Mouse (Mus musculus) kidney, postnatal 0 days (tissue): ENCODE results near the gene Mylk. TPM values are rescaled to one million over a fixed set of nuclear protein-coding genes. Genes with fewer than 3 reads are reported as not detected.

Experiments
- ATAC-seq: fragments of 200-750 bp; cut with Nextera tagmentation; replicated peaks from 2 replicates; pipeline ENCODE4 v1.8.0; 2017; ENCODE audit warnings: low read depth, moderate number of reproducible peaks, moderate TSS enrichment, moderate library complexity; ENCODE audit not compliant: low FRiP score
- DNase-seq: peaks from one replicate; pipeline ENCODE4 v3.0.0-alpha.2; 2016; ENCODE audit warnings: low spot score
- H3K27ac ChIP-seq: fragments of 300-500 bp; sonication (generic); 2 replicates; pipeline ENCODE4 v1.5.1; 2014; ENCODE audit warnings: mild to moderate bottlenecking
- H3K27me3 ChIP-seq: fragments of 300-500 bp; sonication (generic); 2 replicates; pipeline ENCODE4 v1.6.1; 2014; ENCODE audit warnings: low read length, mixed read lengths; ENCODE audit not compliant: insufficient read depth
- H3K36me3 ChIP-seq: fragments of 300-500 bp; sonication (generic); 2 replicates; pipeline ENCODE4 v1.6.1; 2014; ENCODE audit warnings: low read length, mixed read lengths; ENCODE audit not compliant: insufficient read depth
- H3K4me1 ChIP-seq: fragments of 300-500 bp; sonication (generic); replicated peaks from 2 replicates; pipeline ENCODE4 v1.6.1; 2014; ENCODE audit warnings: antibody characterized with exemption, low read length, mixed read lengths; ENCODE audit not compliant: insufficient read depth
- H3K4me2 ChIP-seq: fragments of 300-500 bp; sonication (generic); 2 replicates; pipeline ENCODE4 v1.6.1; 2014; ENCODE audit warnings: mild to moderate bottlenecking, low read length, moderate library complexity, mixed read lengths
- H3K4me3 ChIP-seq: fragments of 300-500 bp; sonication (generic); replicated peaks from 2 replicates; pipeline ENCODE4 v1.5.1; 2014; ENCODE audit warnings: low read depth, low read length
- H3K9ac ChIP-seq: fragments of 300-500 bp; sonication (generic); 2 replicates; pipeline ENCODE4 v1.6.1; 2014; ENCODE audit warnings: low read depth, low read length
- H3K9me3 ChIP-seq: fragments of 300-500 bp; sonication (generic); replicated peaks from 2 replicates; pipeline ENCODE4 v1.6.1; 2016; ENCODE audit warnings: low read length, inconsistent platforms, mixed read lengths
- CTCF ChIP-seq: IDR thresholded peaks from 2 replicates; pipeline ENCODE4 v1.5.1; 2016; ENCODE audit warnings: antibody characterized with exemption, low read depth, mild to moderate bottlenecking, moderate library complexity
- WGBS: fragments of 180-500 bp; shearing (Covaris S2); extraction: QIAGEN DNeasy Blood & Tissue Kit; methylation state at CpG from one replicate; pipeline ENCODE4 v1.1.7; 2014; 5-methylcytosine and 5-hydroxymethylcytosine counted together
- polyA plus RNA-seq: library from polyadenylated mRNA; unstranded; fragments of >200 nt; fragmentation: Nextera tagmentation; extraction: Ambion mirVana; gene quantifications from 2 replicates; pipeline ENCODE4 v1.2.1, GENCODE M21; 2015

Gene Mylk
- polyA plus RNA-seq, 1 experiment from 2014 or later, result 68.5 TPM

- no peak for TF ChIP-seq CTCF
These were observed 180.1 kb downstream of the Mylk start for GRCm38 (mm10) chr16:34924937-34925618.

GRCm38 (mm10) chr16:34926531-34927435 lies 181.8 kb downstream of the Mylk start:
- no peaks in the 10 kb centered on the region for H3K36me3 ChIP-seq
- WGBS, result 66% methylated on average over 9 of the region's 9 CpGs
- no peak for TF ChIP-seq CTCF
- peak; percentile 67 for DNase-seq
- H3K27ac ChIP-seq, result peak overlapping the region; percentile 78; the same call in 1 of the 2 replicates
- H3K9ac ChIP-seq, result 0 out of 2 replicates have a peak overlapping the region, but pooled peaks have one; percentile 29
- H3K4me3 ChIP-seq, result no peak overlapping the region
- ATAC-seq, result no peak
- H3K27me3 ChIP-seq, result no peaks in the 10 kb centered on the region
- peaks cover 12% of the 10 kb centered on the region for H3K4me1 ChIP-seq
- H3K9me3 ChIP-seq, result no peaks in the 10 kb centered on the region
- H3K4me2 ChIP-seq, result peak overlapping the region; percentile 54

More at GRCm38 (mm10) chr16:34924937-34925618, 180.1 kb downstream of the Mylk start:
- ATAC-seq (no peak), DNase-seq (peak; percentile 44)
- H3K27me3 ChIP-seq, result no peaks in the 10 kb centered on the region
- H3K9me3 ChIP-seq, result no peaks in the 10 kb centered on the region
- peaks cover 21% of the 10 kb centered on the region for H3K4me1 ChIP-seq
- no peaks in the 10 kb centered on the region for H3K36me3 ChIP-seq
- H3K9ac ChIP-seq, result peak overlapping the region; percentile 20; the same call in 1 of the 2 replicates
- 0 out of 2 replicates have a peak overlapping the region, but pooled peaks have one; percentile 33 for H3K4me3 ChIP-seq
- peak overlapping the region; percentile 78 for H3K27ac ChIP-seq
- peak overlapping the region; percentile 54 for H3K4me2 ChIP-seq
- whole genome bisulfite sequencing, result 40% methylated on average over 6 of the region's 6 CpGs

GRCm38 (mm10) chr16:34929686-34930085 lies 184.7 kb downstream of the Mylk start:
- Histone ChIP-seq H3K27ac (peak overlapping the region; percentile 58; the same call in 1 of the 2 replicates), H3K36me3 (peaks cover 2% of the 10 kb centered on the region), H3K9me3 (no peaks in the 10 kb centered on the region), H3K4me2 (no peak overlapping the region), H3K4me3 (no peak overlapping the region), H3K4me1 (peaks cover 6% of the 10 kb centered on the region), H3K27me3 (no peaks in the 10 kb centered on the region), H3K9ac (no peak overlapping the region)
- DNase-seq, result no peak
- TF ChIP-seq CTCF, result no peak
- WGBS, result 55% methylated on average over 8 of the region's 8 CpGs
- ATAC-seq, result no peak

GRCm38 (mm10) chr16:34930110-34930509 lies 185.1 kb downstream of the Mylk start:
- no peak for DNase-seq
- H3K4me1 ChIP-seq, result peaks cover 6% of the 10 kb centered on the region; the same call in 1 of the 2 replicates
- no peak for ATAC-seq
- no peak for TF ChIP-seq CTCF
- peak overlapping the region; percentile 58; the same call in 1 of the 2 replicates for H3K27ac ChIP-seq
- H3K4me2 ChIP-seq, result no peak overlapping the region
- 65% methylated on average over 7 of the region's 7 CpGs for WGBS
- H3K36me3 ChIP-seq, result peaks cover 2% of the 10 kb centered on the region
- no peaks in the 10 kb centered on the region for H3K9me3 ChIP-seq
- no peak overlapping the region for H3K9ac ChIP-seq
- no peaks in the 10 kb centered on the region for H3K27me3 ChIP-seq
- H3K4me3 ChIP-seq, result no peak overlapping the region

GRCm38 (mm10) chr16:34931306-34931705 lies 186.3 kb downstream of the Mylk start:
- H3K27me3 ChIP-seq, result no peaks in the 10 kb centered on the region
- no peak overlapping the region for H3K27ac ChIP-seq
- DNase-seq, result no peak
- no peak overlapping the region for H3K4me3 ChIP-seq
- peaks cover 6% of the 10 kb centered on the region; the same call in 1 of the 2 replicates for H3K4me1 ChIP-seq
- H3K4me2 ChIP-seq, result no peak overlapping the region
- TF ChIP-seq CTCF, result no peak
- no peak for ATAC-seq
- 82% methylated on average over 2 of the region's 2 CpGs for WGBS
- H3K9me3 ChIP-seq, result no peaks in the 10 kb centered on the region
- H3K36me3 ChIP-seq, result peaks cover 2% of the 10 kb centered on the region
- H3K9ac ChIP-seq, result no peak overlapping the region

- H3K4me3 ChIP-seq, result no peak overlapping the region
- no peak overlapping the region for H3K4me2 ChIP-seq
- DNase-seq (no peak), ATAC-seq (no peak)
- H3K9me3 ChIP-seq, result no peaks in the 10 kb centered on the region
- peaks cover 2% of the 10 kb centered on the region for H3K36me3 ChIP-seq
- no peak for TF ChIP-seq CTCF
- H3K27me3 ChIP-seq, result no peaks in the 10 kb centered on the region
- H3K4me1 ChIP-seq, result peaks cover 9% of the 10 kb centered on the region
- 85% methylated on average over 4 of the region's 4 CpGs for WGBS
- no peak overlapping the region for H3K9ac ChIP-seq
- H3K27ac ChIP-seq, result no peak overlapping the region
These were observed 188.2 kb downstream of the Mylk start for GRCm38 (mm10) chr16:34933173-34933572.
